27 mouse cellular contexts compared by ENCODE assay signal in the genomic region with DNA sequence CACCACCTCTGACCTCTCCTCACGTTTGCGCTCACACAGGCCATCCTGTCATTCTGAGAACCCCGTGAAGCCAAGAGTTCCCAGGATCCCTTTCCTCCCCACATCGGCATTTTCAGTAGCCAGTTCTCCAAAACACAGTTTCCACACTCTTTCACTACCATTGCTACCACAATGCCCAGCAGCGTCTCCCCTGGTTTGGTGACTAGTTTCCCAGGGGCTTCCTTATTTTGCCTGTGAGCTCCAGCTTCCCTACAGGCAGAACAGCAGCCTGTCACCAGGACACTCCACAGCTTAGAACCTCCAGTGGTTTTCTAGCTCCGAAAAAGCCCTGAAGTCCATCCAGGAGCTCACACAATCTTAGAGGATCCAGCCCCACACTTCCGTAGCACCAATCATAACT.
"Had no signal": no experiment of that assay in that cellular context is flagged by ENCODE, and none has a peak within 500 bp of the region (broad histone marks: within the 10 kb centered on the region; RNA-seq: fewer than 3 reads in every experiment).

No protein-coding gene starts in this region.

- H3K27ac ChIP-seq: heart, adult 2 months; heart, embryonic 13.5 days; heart, embryonic 15.5 days; hindbrain, embryonic 10.5 days; hindbrain, embryonic 12.5 days; hindbrain, embryonic 14.5 days; intestine, embryonic 15.5 days; left cerebral cortex, adult 2 months; limb, embryonic 10.5 days; limb, embryonic 12.5 days; liver, embryonic 13.5 days; liver, embryonic 15.5 days had no signal

- H3K4me2 ChIP-seq: heart, embryonic 11.5 days; heart, embryonic 13.5 days; heart, embryonic 15.5 days; hindbrain, embryonic 12.5 days; hindbrain, embryonic 14.5 days; intestine, embryonic 15.5 days; limb, embryonic 12.5 days; liver, embryonic 11.5 days; liver, embryonic 13.5 days; liver, embryonic 15.5 days had no signal

- H3K27me3 ChIP-seq: heart, embryonic 13.5 days; heart, embryonic 15.5 days; hindbrain, embryonic 12.5 days; intestine, embryonic 15.5 days; limb, embryonic 12.5 days; liver, embryonic 13.5 days; liver, embryonic 15.5 days had no signal

- H3K4me3 ChIP-seq: heart, adult 2 months; heart, embryonic 13.5 days; heart, embryonic 15.5 days; hindbrain, embryonic 10.5 days; hindbrain, embryonic 12.5 days; intestine, embryonic 15.5 days; layer of hippocampus, adult 2 months; left cerebral cortex, adult 2 months; limb, embryonic 10.5 days; limb, embryonic 12.5 days; liver, embryonic 13.5 days; liver, embryonic 15.5 days had no signal

- H3K4me1 ChIP-seq: heart, embryonic 13.5 days; heart, embryonic 15.5 days; hindbrain, embryonic 10.5 days; hindbrain, embryonic 12.5 days; liver, embryonic 13.5 days had no signal

- H3K36me3 ChIP-seq: heart, embryonic 15.5 days; hindbrain, embryonic 10.5 days; hindbrain, embryonic 12.5 days; intestine, embryonic 15.5 days; limb, embryonic 10.5 days; limb, embryonic 12.5 days; liver, embryonic 13.5 days; liver, embryonic 15.5 days had no signal

- DNase-seq: gastrocnemius, postnatal 10 days; gastrocnemius, postnatal 36 days; heart, adult 2 months; heart, postnatal 4 days; kidney, adult 18-20 months; kidney, adult 8-10 months; kidney, postnatal 10 days; kidney, postnatal 25 days; kidney, postnatal 4 days; liver; liver, embryonic 13.5 days had no signal

- ATAC-seq: hindbrain, embryonic 16.5 days; inflammation-experienced regulatory T-cells, adult 6 months; intestine, embryonic 15.5 days; intestine, postnatal 0 days had no signal

- H3K9me3 ChIP-seq: heart, embryonic 13.5 days; heart, embryonic 15.5 days; hindbrain, embryonic 10.5 days; hindbrain, embryonic 12.5 days; intestine, embryonic 15.5 days; limb, embryonic 10.5 days; limb, embryonic 12.5 days; liver, embryonic 13.5 days; liver, embryonic 15.5 days had no signal

- H3K9ac ChIP-seq: heart, embryonic 13.5 days; heart, embryonic 15.5 days; hindbrain, embryonic 12.5 days; hindbrain, embryonic 14.5 days; intestine, embryonic 15.5 days; limb, embryonic 12.5 days; liver, embryonic 13.5 days; liver, embryonic 15.5 days had no signal
